Comparison of ENCODE assay signal across 13 mouse cellular contexts in genomic region chr5:104399291-104399950, GRCm38 (mm10). TPM values are rescaled to one million over a fixed set of nuclear protein-coding genes. Genes with fewer than 3 reads are reported as not detected.
DNase-seq lines count a peak whose midpoint lies in the region; ATAC-seq and TF ChIP-seq lines count a peak whose summit lies in the region.
"Had no signal": no experiment of that assay in that cellular context is flagged by ENCODE, and none has a peak within 500 bp of the region (broad histone marks: within the 10 kb centered on the region; RNA-seq: fewer than 3 reads in every experiment).

No protein-coding gene starts in this region.

- H3K27me3 ChIP-seq in neural tube, embryonic 11.5 days (ENCODE audit: control insufficient read depth, insufficient read depth, low read length) = no peaks in the 10 kb centered on the region
- no peaks in the 10 kb centered on the region for H3K27me3 ChIP-seq in intestine, postnatal 0 days (replicated peaks; ENCODE audit: control insufficient read depth, insufficient read depth, low read length)
- H3K27me3 ChIP-seq in limb, embryonic 12.5 days = no peaks in the 10 kb centered on the region
- H3K27me3 ChIP-seq in heart, embryonic 12.5 days (replicated peaks) = no peaks in the 10 kb centered on the region
- H3K27me3 ChIP-seq: CH12.LX; hindbrain, embryonic 15.5 days had no signal

- 0 out of 2 replicates have a peak, but pooled peaks cover 7% of the 10 kb centered on the region for H3K4me1 ChIP-seq in neural tube, embryonic 11.5 days (ENCODE audit: control insufficient read depth, insufficient read depth, low read length)
- H3K4me1 ChIP-seq in intestine, postnatal 0 days (replicated peaks; ENCODE audit: control insufficient read depth, insufficient read depth, low read length) = no peaks in the 10 kb centered on the region
- peaks cover 16% of the 10 kb centered on the region for H3K4me1 ChIP-seq in limb, embryonic 12.5 days (replicated peaks)
- H3K4me1 ChIP-seq in heart, embryonic 12.5 days (replicated peaks) = no peaks in the 10 kb centered on the region
- H3K4me1 ChIP-seq: hindbrain, embryonic 15.5 days had no signal

- no peak overlapping the region for H3K4me3 ChIP-seq in neural tube, embryonic 11.5 days (ENCODE audit: low read depth, low read length)
- H3K4me3 ChIP-seq in intestine, postnatal 0 days (ENCODE audit: low read depth, low read length) = no peak overlapping the region
- no peak overlapping the region for H3K4me3 ChIP-seq in limb, embryonic 12.5 days (replicated peaks)
- no peak overlapping the region for H3K4me3 ChIP-seq in heart, embryonic 12.5 days
- H3K4me3 ChIP-seq: hindbrain, embryonic 15.5 days had no signal

- H3K36me3 ChIP-seq in neural tube, embryonic 11.5 days (ENCODE audit: control insufficient read depth, insufficient read depth, low read length) = no peaks in the 10 kb centered on the region
- H3K36me3 ChIP-seq in intestine, postnatal 0 days (ENCODE audit: control insufficient read depth, insufficient read depth) = no peaks in the 10 kb centered on the region
- no peaks in the 10 kb centered on the region for H3K36me3 ChIP-seq in limb, embryonic 12.5 days
- H3K36me3 ChIP-seq in heart, embryonic 12.5 days = no peaks in the 10 kb centered on the region
- H3K36me3 ChIP-seq: hindbrain, embryonic 15.5 days had no signal

- ATAC-seq in neural tube, embryonic 11.5 days (ENCODE audit: insufficient read depth, low FRiP score, low TSS enrichment) = peak; percentile 72
- ATAC-seq in intestine, postnatal 0 days = no peak
- ATAC-seq in limb, embryonic 12.5 days (ENCODE audit: insufficient number of reproducible peaks, insufficient read depth, low FRiP score, low TSS enrichment, low read depth) = no peak
- ATAC-seq in heart, embryonic 12.5 days (ENCODE audit: insufficient number of reproducible peaks, low FRiP score) = no peak

- no peak overlapping the region for H3K9ac ChIP-seq in neural tube, embryonic 11.5 days (ENCODE audit: low read length)
- no peak overlapping the region for H3K9ac ChIP-seq in intestine, postnatal 0 days (ENCODE audit: low read depth, low read length)
- no peak overlapping the region for H3K9ac ChIP-seq in limb, embryonic 12.5 days (replicated peaks)
- H3K9ac ChIP-seq in heart, embryonic 12.5 days = no peak overlapping the region
- H3K9ac ChIP-seq: hindbrain, embryonic 15.5 days had no signal

- no peaks in the 10 kb centered on the region for H3K9me3 ChIP-seq in neural tube, embryonic 11.5 days (ENCODE audit: control insufficient read depth, low read length)
- H3K9me3 ChIP-seq in intestine, postnatal 0 days (ENCODE audit: control insufficient read depth) = no peaks in the 10 kb centered on the region
- H3K9me3 ChIP-seq in limb, embryonic 12.5 days = no peaks in the 10 kb centered on the region
- H3K9me3 ChIP-seq in heart, embryonic 12.5 days (replicated peaks) = no peaks in the 10 kb centered on the region
- H3K9me3 ChIP-seq: hindbrain, embryonic 15.5 days had no signal

- peak overlapping the region; percentile 17; the same call in 1 of the 2 replicates for H3K4me2 ChIP-seq in neural tube, embryonic 11.5 days (ENCODE audit: low read depth)
- peak overlapping the region; percentile 37; the same call in 1 of the 2 replicates for H3K4me2 ChIP-seq in intestine, postnatal 0 days (replicated peaks; ENCODE audit: low read depth)
- H3K4me2 ChIP-seq in limb, embryonic 12.5 days = no peak overlapping the region
- H3K4me2 ChIP-seq in heart, embryonic 12.5 days = no peak overlapping the region
- H3K4me2 ChIP-seq: hindbrain, embryonic 15.5 days had no signal

- peak; percentile 32 for DNase-seq in neural tube, embryonic 11.5 days (ENCODE audit: low spot score)
- DNase-seq in neural tube, embryonic 10.5 days (ENCODE audit: extremely low spot score, low spot score) = no peak
- no peak for DNase-seq in left cerebral cortex, adult 11 months (ENCODE audit: low spot score)
- no peak for DNase-seq in right cerebral cortex, postnatal 10 days (ENCODE audit: low spot score in 2 of 2)
- DNase-seq: cerebellum, adult 11 months; gastrocnemius, postnatal 14 days; layer of hippocampus, postnatal 36 days; liver had no signal

- TF ChIP-seq CTCF in intestine, postnatal 0 days (IDR thresholded peaks at IDR 0.05; ENCODE audit: low read depth) = no peak

- H3K27ac ChIP-seq in neural tube, embryonic 11.5 days (ENCODE audit: low read depth, low read length) = peak overlapping the region; percentile 82
- no peak overlapping the region for H3K27ac ChIP-seq in intestine, postnatal 0 days (ENCODE audit: low read depth, low read length)
- peak overlapping the region; percentile 57; the same call in 1 of the 2 replicates for H3K27ac ChIP-seq in limb, embryonic 12.5 days
- H3K27ac ChIP-seq in heart, embryonic 12.5 days (ENCODE audit: poor library complexity, severe bottlenecking) = no peak overlapping the region
- H3K27ac ChIP-seq: hindbrain, embryonic 15.5 days had no signal

- WGBS in neural tube, embryonic 11.5 days = 36% methylated on average over 9 of the region's 9 CpGs
- WGBS in intestine, postnatal 0 days = 30% methylated on average over 9 of the region's 9 CpGs
- 31% methylated on average over 9 of the region's 9 CpGs for WGBS in limb, embryonic 12.5 days
- 65% methylated on average over 9 of the region's 9 CpGs for WGBS in heart, embryonic 12.5 days

RNA-seq across cellular contexts. Expression of gene Spp1, which starts 35.5 kb away (rescaled TPM):
- 5.3 and 6.0 TPM in 2 replicates for polyA plus RNA-seq in neural tube, embryonic 11.5 days (2014; fragmentation: Nextera tagmentation; extraction: Ambion mirVana)
- polyA plus RNA-seq in intestine, postnatal 0 days (2015; fragmentation: Nextera tagmentation; extraction: Ambion mirVana) = 10.1 and 12.0 TPM in 2 replicates
- polyA plus RNA-seq in limb, embryonic 12.5 days (2016; fragmentation: Nextera tagmentation; extraction: Ambion mirVana) = 5.3 and 5.5 TPM in 2 replicates
- polyA plus RNA-seq in heart, embryonic 12.5 days (2016; fragmentation: Nextera tagmentation; extraction: Ambion mirVana) = 2.0 and 2.2 TPM in 2 replicates

RNA-seq across cellular contexts. Expression of gene Pkd2, which starts 59.8 kb away (rescaled TPM):
- polyA plus RNA-seq in neural tube, embryonic 11.5 days (2014; fragmentation: Nextera tagmentation; extraction: Ambion mirVana) = 14.6 and 14.7 TPM in 2 replicates
- 4.5 TPM in 2 replicates for polyA plus RNA-seq in intestine, postnatal 0 days (2015; fragmentation: Nextera tagmentation; extraction: Ambion mirVana)
- 30.7 and 32.8 TPM in 2 replicates for polyA plus RNA-seq in limb, embryonic 12.5 days (2016; fragmentation: Nextera tagmentation; extraction: Ambion mirVana)
- polyA plus RNA-seq in heart, embryonic 12.5 days (2016; fragmentation: Nextera tagmentation; extraction: Ambion mirVana) = 16.4 and 16.7 TPM in 2 replicates

Comparison
In these comparisons a context has a peak if more than half of its experiments do, and no peak if none do; other contexts are left out.
1. H3K27ac ChIP-seq: peak in neural tube, embryonic 11.5 days (single experiment) and limb, embryonic 12.5 days (single experiment); none in intestine, postnatal 0 days (single experiment) and heart, embryonic 12.5 days (single experiment).
2. H3K4me2 ChIP-seq: peak in neural tube, embryonic 11.5 days (single experiment) and intestine, postnatal 0 days (single experiment); none in limb, embryonic 12.5 days (single experiment) and heart, embryonic 12.5 days (single experiment).